Mouse (Mus musculus) lung, postnatal 0 days (tissue): ENCODE measurements around the gene Clec10a. TPM values are rescaled to one million over a fixed set of nuclear protein-coding genes. Genes with fewer than 3 reads are reported as not detected.

ENCODE experiments used
- ATAC-seq: fragments of 200-750 bp; cut with Nextera tagmentation; 2 replicates; pipeline ENCODE4 v1.8.0; 2017; ENCODE audit warnings: moderate library complexity
- DNase-seq: peaks from one replicate; pipeline ENCODE4 v3.0.0-alpha.2; 2016; ENCODE audit warnings: low spot score
- H3K27ac ChIP-seq: fragments of 300-500 bp; sonication (generic); 2 replicates; pipeline ENCODE4 v1.5.1; 2014; ENCODE audit warnings: antibody characterized with exemption, mild to moderate bottlenecking, low read length, mixed read lengths
- H3K27me3 ChIP-seq: fragments of 300-500 bp; sonication (generic); replicated peaks from 2 replicates; pipeline ENCODE4 v1.6.1; 2014; ENCODE audit warnings: low read length, mixed read lengths; ENCODE audit not compliant: insufficient read depth
- H3K36me3 ChIP-seq: fragments of 300-500 bp; sonication (generic); 2 replicates; pipeline ENCODE4 v1.6.1; 2014; ENCODE audit warnings: low read length, mixed read lengths; ENCODE audit not compliant: insufficient read depth
- H3K4me1 ChIP-seq: fragments of 300-500 bp; sonication (generic); 2 replicates; pipeline ENCODE4 v1.6.1; 2014; ENCODE audit warnings: antibody characterized with exemption, low read depth, low read length, mixed read lengths; ENCODE audit not compliant: insufficient read depth
- H3K4me2 ChIP-seq: fragments of 300-500 bp; sonication (generic); replicated peaks from 2 replicates; pipeline ENCODE4 v1.6.1; 2014; ENCODE audit warnings: low read depth, mild to moderate bottlenecking, low read length, moderate library complexity, mixed read lengths
- H3K4me3 ChIP-seq: fragments of 300-500 bp; sonication (generic); 2 replicates; pipeline ENCODE4 v1.5.1; 2014; ENCODE audit warnings: low read depth, low read length
- H3K9ac ChIP-seq: fragments of 300-500 bp; sonication (generic); replicated peaks from 2 replicates; pipeline ENCODE4 v1.6.1; 2014; ENCODE audit warnings: low read depth, mild to moderate bottlenecking
- H3K9me3 ChIP-seq: fragments of 300-500 bp; sonication (generic); 2 replicates; pipeline ENCODE4 v1.6.1; 2016; ENCODE audit warnings: low read length, mixed read lengths
- CTCF ChIP-seq: IDR thresholded peaks from 2 replicates; pipeline ENCODE4 v1.5.1; 2016; ENCODE audit warnings: antibody characterized with exemption, mild to moderate bottlenecking
- EP300 ChIP-seq: IDR thresholded peaks from 2 replicates; pipeline ENCODE4 v1.6.1; 2016; ENCODE audit warnings: antibody characterized with exemption, mild to moderate bottlenecking, control low read depth
- WGBS: fragments of 180-500 bp; shearing (Covaris S2); extraction: QIAGEN DNeasy Blood & Tissue Kit; methylation state at CpG from one replicate; pipeline ENCODE4 v1.1.7; 2014; 5-methylcytosine and 5-hydroxymethylcytosine counted together
- polyA plus RNA-seq: library from polyadenylated mRNA; unstranded; fragments of >200 nt; fragmentation: Nextera tagmentation; extraction: Ambion mirVana; gene quantifications from 2 replicates; pipeline ENCODE4 v1.2.1, GENCODE M21; 2015

The Clec10a gene
- polyA plus RNA-seq, 1 experiment from 2014 or later, result 0.54 TPM

- H3K27me3 ChIP-seq, result peaks cover 32% of the 10 kb centered on the region
Observed at GRCm38 (mm10) chr11:70218039-70218438, 62.0 kb downstream of the Clec10a start.

GRCm38 (mm10) chr11:70218741-70219470 is 62.9 kb downstream of the Clec10a start:
- peaks cover 27% of the 10 kb centered on the region for H3K27me3 ChIP-seq
- H3K27ac ChIP-seq, result no peak overlapping the region
- H3K9me3 ChIP-seq, result no peaks in the 10 kb centered on the region
- ATAC-seq (no peak), DNase-seq (no peak)
- TF ChIP-seq EP300, result no peak
- TF ChIP-seq CTCF, result no peak
- peaks cover 24% of the 10 kb centered on the region; the same call in 1 of the 2 replicates for H3K4me1 ChIP-seq
- H3K9ac ChIP-seq, result no peak overlapping the region
- no peak overlapping the region for H3K4me2 ChIP-seq
- no peak overlapping the region for H3K4me3 ChIP-seq
- 88% methylated on average over 15 of the region's 15 CpGs for WGBS
- H3K36me3 ChIP-seq, result no peaks in the 10 kb centered on the region

More at GRCm38 (mm10) chr11:70218039-70218438, 62.0 kb downstream of the Clec10a start:
- ATAC-seq (no peak), DNase-seq (no peak)
- H3K9me3 ChIP-seq, result no peaks in the 10 kb centered on the region
- peaks cover 27% of the 10 kb centered on the region; the same call in 1 of the 2 replicates for H3K4me1 ChIP-seq
- TF ChIP-seq CTCF (no peak), EP300 (no peak)
- H3K27ac ChIP-seq, result no peak overlapping the region
- no peak overlapping the region for H3K4me3 ChIP-seq
- WGBS, result 74% methylated on average over 4 of the region's 4 CpGs
- no peaks in the 10 kb centered on the region for H3K36me3 ChIP-seq
- H3K9ac ChIP-seq, result no peak overlapping the region
- H3K4me2 ChIP-seq, result no peak overlapping the region

- peaks cover 18% of the 10 kb centered on the region for H3K27me3 ChIP-seq
- H3K4me3 ChIP-seq, result peak overlapping the region; percentile 43
- TF ChIP-seq EP300 (no peak), CTCF (no peak)
- H3K36me3 ChIP-seq, result no peaks in the 10 kb centered on the region
- peaks cover 14% of the 10 kb centered on the region; the same call in 1 of the 2 replicates for H3K4me1 ChIP-seq
- H3K9me3 ChIP-seq, result no peaks in the 10 kb centered on the region
- H3K9ac ChIP-seq, result no peak overlapping the region
- ATAC-seq (no peak), DNase-seq (no peak)
- 64% methylated on average over 7 of the region's 7 CpGs for WGBS
- H3K4me2 ChIP-seq, result peak overlapping the region; percentile 85
- H3K27ac ChIP-seq, result no peak overlapping the region
Observed at GRCm38 (mm10) chr11:70219873-70220272, 63.9 kb downstream of the Clec10a start.

GRCm38 (mm10) chr11:70220323-70220722 is 64.3 kb downstream of the Clec10a start:
- peaks cover 14% of the 10 kb centered on the region for H3K27me3 ChIP-seq
- no peaks in the 10 kb centered on the region for H3K9me3 ChIP-seq
- peak overlapping the region; percentile 85 for H3K4me2 ChIP-seq
- TF ChIP-seq CTCF, result no peak
- no peak for TF ChIP-seq EP300
- ATAC-seq, result no peak
- peak overlapping the region; percentile 43 for H3K4me3 ChIP-seq
- 0 out of 2 replicates have a peak overlapping the region, but pooled peaks have one; percentile 34 for H3K27ac ChIP-seq
- 3% methylated on average over 24 of the region's 24 CpGs for WGBS
- no peak for DNase-seq
- peak overlapping the region; percentile 55 for H3K9ac ChIP-seq
- peaks cover 14% of the 10 kb centered on the region; the same call in 1 of the 2 replicates for H3K4me1 ChIP-seq
- no peaks in the 10 kb centered on the region for H3K36me3 ChIP-seq

Other genes with a start within 250 kb of the Clec10a start
- 53.0 and 59.1 TPM in 2 replicates for gene Gps2, start 242.3 kb upstream of the Clec10a start, polyA plus RNA-seq
- gene Eif5a, start 234.2 kb upstream of the Clec10a start, polyA plus RNA-seq, result 758 and 815 TPM in 2 replicates
- gene Ybx2, start 220.4 kb upstream of the Clec10a start, polyA plus RNA-seq, result 1.00 and 1.1 TPM in 2 replicates
- gene Slc2a4, start 208.0 kb upstream of the Clec10a start, polyA plus RNA-seq, result 3.7 and 4.3 TPM in 2 replicates
- gene Cldn7, start 191.4 kb upstream of the Clec10a start, polyA plus RNA-seq, result 212 and 230 TPM in 2 replicates
- 23.7 and 24.7 TPM in 2 replicates for gene Ctdnep1, start 175.0 kb upstream of the Clec10a start, polyA plus RNA-seq
- 65.9 and 72.1 TPM in 2 replicates for gene Elp5, start 173.7 kb upstream of the Clec10a start, polyA plus RNA-seq
- 624 and 645 TPM in 2 replicates for gene Gabarap, start 165.1 kb upstream of the Clec10a start, polyA plus RNA-seq
- 57.5 and 61.3 TPM in 2 replicates for gene Phf23, start 160.4 kb upstream of the Clec10a start, polyA plus RNA-seq
- 14.6 and 15.1 TPM in 2 replicates for gene Dvl2, start 155.6 kb upstream of the Clec10a start, polyA plus RNA-seq
- 92.0 and 95.2 TPM in 2 replicates for gene Acadvl, start 140.8 kb upstream of the Clec10a start, polyA plus RNA-seq
- gene Dlg4, start 139.3 kb upstream of the Clec10a start, polyA plus RNA-seq, result 2.0 and 2.1 TPM in 2 replicates
- gene Asgr1, start 102.1 kb upstream of the Clec10a start, polyA plus RNA-seq, result 0.81 TPM in 2 replicates
- not detected in 2 replicates for gene Asgr2, start 63.6 kb upstream of the Clec10a start, polyA plus RNA-seq
- gene Mgl2, start 25.9 kb upstream of the Clec10a start, polyA plus RNA-seq, result 0.90 and 1.2 TPM in 2 replicates
- gene Slc16a11, start 56.6 kb downstream of the Clec10a start, polyA plus RNA-seq, result 7.9 TPM in 2 replicates
- gene Slc16a13, start 64.9 kb downstream of the Clec10a start, polyA plus RNA-seq, result 4.5 and 6.0 TPM in 2 replicates
- 19.2 and 31.6 TPM in 2 replicates for gene Bcl6b, start 73.6 kb downstream of the Clec10a start, polyA plus RNA-seq
- 115 and 118 TPM in 2 replicates for gene 0610010K14Rik, start 81.7 kb downstream of the Clec10a start, polyA plus RNA-seq
- 11.0 and 15.3 TPM in 2 replicates for gene Gm21988, start 83.6 kb downstream of the Clec10a start, polyA plus RNA-seq
- gene Rnasek, start 83.6 kb downstream of the Clec10a start, polyA plus RNA-seq, result 462 and 484 TPM in 2 replicates
- 5.8 and 7.0 TPM in 2 replicates for gene Alox12, start 99.2 kb downstream of the Clec10a start, polyA plus RNA-seq
- 0.08 and 0.11 TPM in 2 replicates for gene Alox12e, start 166.4 kb downstream of the Clec10a start, polyA plus RNA-seq
- 0.26 and 0.57 TPM in 2 replicates for gene Alox15, start 195.8 kb downstream of the Clec10a start, polyA plus RNA-seq